Mouse (Mus musculus) left cerebral cortex, postnatal 36 days (tissue): ENCODE results near the gene Eif5b. TPM values are rescaled to one million over a fixed set of nuclear protein-coding genes. Genes with fewer than 3 reads are reported as not detected.
"Not testable (repeated sequence)": the region's sequence is repeated elsewhere in the genome, so short reads cannot be mapped to it uniquely, and the experiment has no call there.

Source experiments
- DNase-seq, 2 experiments: peaks; one replicate each; pipeline ENCODE4 v3.0.0; 2021 to 2022; ENCODE audit warnings: low spot score in 2 of 2, mixed read lengths in 1 of 2
- intact Hi-C: fragments of 180-260 bp; cut with DNase I; formaldehyde crosslinking; loops from one replicate; pipeline ENCODE4 v1.15.1; 2025
- total RNA-seq, 2 experiments: library from RNA; stranded (reverse); gene quantifications; 2 replicates each; pipeline ENCODE4 v1.2.3; 2021

The Eif5b gene
- 10 to 100 TPM; 33.0 to 40.3 TPM for total RNA-seq

DNA sequence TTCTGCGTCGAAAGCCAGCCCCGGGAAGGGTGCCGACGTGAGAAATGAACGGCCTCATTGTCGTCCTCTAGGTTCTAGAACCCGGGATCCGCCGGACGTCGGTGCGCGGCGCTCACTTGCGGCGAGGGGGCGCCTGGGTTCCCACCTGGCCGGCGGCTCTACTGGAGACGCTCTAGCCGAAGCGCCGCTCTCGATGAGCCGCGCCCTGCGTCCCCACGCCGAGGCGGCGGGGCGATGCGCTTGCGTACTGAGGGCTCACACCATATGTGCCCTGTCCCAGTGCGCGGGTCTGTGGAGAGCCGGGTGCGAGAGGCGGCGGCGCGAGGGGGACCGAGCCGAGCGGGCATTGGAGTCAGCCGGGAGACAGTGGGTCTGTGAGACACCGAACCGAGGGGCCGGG lies at the start of gene Eif5b, which contains the start of gene Txndc9:
Eif5b (plus strand) TSS at position 144 of the 400 bp plus-strand sequence.
Txndc9 (minus strand) TSS at position 27 of the 400 bp plus-strand sequence.
- intact Hi-C loops: loop anchor here (2.0 kb wide), 2 partner anchors 107 to 131 kb away; partner anchors contain the start of genes Mitd1, Mrpl30 and Rev1
- peak; percentile 94 to 97 for DNase-seq

DNA sequence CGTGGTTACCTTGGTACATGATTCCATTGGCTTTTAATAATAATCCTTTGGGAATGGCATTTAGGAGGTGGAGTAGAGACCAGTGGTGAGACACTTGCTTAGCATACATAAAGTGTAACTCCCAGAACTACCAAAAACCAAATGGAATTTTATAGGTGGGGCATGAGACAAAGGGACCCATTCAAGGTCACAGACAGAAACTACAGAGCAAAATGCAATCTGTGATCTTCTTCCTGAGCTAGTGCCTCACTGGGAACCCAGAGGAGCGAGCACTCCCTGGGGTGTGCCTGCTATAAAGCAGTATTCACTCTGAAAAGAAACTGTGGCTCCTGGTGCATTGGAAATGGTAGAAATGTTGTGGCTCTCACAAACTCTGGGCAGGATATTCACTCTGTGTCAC lies 48.9 kb upstream of the Eif5b start:
- no peak for DNase-seq

DNA sequence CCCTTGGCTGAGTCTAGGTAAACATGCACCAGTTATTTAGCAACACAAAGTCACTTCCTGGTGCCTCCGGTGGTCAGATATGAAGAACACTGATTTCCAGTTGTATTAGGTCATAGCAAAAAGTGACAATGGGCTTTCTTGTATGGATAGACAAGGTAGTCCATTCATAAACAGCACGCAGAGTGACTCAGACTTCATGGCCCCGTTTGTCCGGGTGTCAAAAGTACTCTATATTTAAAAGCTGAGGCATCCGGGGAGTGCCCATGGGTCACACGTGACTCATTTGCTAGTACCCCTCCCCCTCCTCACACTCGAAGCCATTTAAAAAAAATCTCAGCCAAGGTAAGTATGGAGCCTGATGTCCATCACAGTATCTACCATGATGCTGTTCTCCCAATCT lies 43.0 kb upstream of the Eif5b start:
- intact Hi-C loops: no loop called here

More for the DNA sequence above, 48.9 kb upstream of the Eif5b start:
- intact Hi-C loops: no loop called here

DNA sequence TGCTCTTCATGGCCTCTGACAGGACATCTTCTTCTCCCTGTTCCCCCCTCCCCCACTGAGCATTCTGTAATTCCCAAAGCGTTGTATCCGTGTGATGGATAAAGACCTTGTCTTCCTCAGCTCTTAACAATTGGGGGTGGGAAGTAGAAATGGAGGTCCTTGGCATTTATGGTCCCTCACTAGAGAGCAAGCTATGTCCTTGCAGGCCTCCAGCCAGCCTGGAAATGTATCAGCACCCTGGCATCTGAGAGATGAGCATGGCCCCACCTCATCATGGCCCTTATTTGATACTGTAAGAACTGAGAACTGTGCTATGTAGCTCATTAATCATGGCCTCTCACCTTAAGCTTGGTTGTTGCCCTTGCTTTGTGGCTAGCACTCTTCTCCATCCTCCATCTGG lies 42.6 kb upstream of the Eif5b start:
- no peak for DNase-seq
- intact Hi-C loops: no loop called here

More for the DNA sequence above, 43.0 kb upstream of the Eif5b start:
- no peak for DNase-seq

DNA sequence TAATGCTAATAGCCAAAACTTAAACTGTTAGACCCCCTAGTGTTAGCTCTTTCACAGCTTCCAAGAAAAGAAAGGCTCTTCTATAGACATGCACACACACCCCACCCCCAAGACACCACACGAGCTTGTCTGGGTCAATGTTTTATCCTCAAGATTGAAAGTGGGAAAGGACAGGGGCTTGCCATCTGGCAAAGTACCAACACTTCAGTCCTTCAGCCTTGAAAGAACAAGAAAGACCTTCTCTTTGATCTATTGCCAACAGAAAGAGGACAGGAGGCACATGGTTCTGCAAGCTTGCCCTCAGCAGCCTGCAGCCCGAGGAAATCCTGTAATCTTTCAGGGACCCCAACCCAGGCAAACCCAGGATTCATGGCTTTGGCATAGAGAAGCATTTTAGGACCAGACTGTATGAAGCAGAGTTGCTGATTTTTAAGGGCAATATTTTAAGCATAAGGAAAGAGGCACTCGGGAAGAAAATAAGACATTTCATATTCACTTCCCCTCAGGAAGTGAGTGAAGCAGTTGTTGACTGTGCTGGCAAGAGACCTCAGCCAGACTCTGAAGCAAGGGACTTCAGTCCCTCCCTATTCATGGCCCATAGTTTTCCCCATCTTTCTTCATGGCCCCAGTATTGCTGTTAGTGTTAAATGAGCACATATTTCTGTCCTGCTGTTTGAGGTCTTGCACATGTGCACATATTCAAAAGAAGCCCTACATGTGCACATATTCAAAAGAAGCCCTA lies 40.9 kb upstream of the Eif5b start:
- no peak for DNase-seq
- intact Hi-C loops: no loop called here

DNA sequence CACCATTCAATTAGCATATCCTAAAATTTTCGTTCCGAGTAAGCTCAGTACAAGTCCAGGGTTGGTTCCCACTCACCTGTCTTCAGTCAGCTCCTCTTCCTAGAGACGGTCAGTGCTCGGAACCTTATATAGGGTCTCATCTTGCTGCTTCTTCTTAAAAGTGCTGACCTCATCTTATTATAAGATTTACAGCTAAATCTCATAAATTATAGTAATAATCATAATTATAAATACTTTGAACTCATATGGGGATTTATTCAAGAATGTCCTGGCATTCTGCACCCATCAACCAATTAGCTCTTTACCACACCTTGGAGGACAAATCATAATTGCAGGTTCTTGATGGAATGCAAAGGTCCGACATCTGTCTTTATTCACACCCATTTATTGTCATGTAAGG lies 40.2 kb upstream of the Eif5b start, which contains the start of gene Lyg1:
Lyg1 (minus strand) TSS at position 101 of the 400 bp plus-strand sequence.
- no peak for DNase-seq
- intact Hi-C loops: no loop called here

DNA sequence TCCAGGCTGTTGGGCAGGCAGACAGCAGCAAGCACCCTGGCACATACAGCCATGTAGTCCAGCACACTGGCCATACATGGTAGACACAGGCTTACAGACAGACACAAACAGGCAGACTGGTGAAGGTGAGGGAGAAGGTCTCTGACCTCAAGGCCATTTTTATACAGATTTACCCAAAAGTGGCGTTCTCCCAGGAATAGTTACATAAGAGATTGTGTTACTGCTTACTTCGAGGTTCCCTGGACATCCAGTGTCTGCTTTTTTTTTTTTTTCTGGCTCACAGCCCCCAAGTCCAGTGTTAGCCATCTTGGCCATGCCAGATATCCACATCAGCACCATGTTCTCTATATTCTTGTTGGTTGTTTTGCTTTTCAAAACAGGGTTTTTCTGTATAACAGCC lies 39.3 kb upstream of the Eif5b start:
- intact Hi-C loops: no loop called here
- no peak for DNase-seq

DNA sequence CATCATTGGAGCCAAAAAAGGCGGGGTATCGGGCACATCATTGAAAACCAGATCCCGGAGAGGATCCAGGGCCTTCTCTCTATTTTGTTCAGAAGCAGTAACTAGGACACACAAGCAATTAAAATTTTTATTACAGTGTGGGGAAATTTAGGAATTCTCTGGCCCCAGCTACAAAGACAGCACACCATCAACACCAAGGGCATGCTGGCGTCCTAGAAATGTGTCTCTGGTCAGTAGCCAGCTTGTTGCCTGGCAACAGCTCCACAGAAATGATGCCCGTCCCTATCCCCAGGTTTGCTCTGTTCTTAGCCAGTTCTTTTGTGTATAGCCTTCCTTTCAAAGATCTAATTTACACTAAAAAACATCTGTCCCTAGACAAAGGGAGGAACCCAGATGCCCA lies 38.3 kb upstream of the Eif5b start:
- peak in 1 of 2 experiments; percentile 18 for DNase-seq

DNA sequence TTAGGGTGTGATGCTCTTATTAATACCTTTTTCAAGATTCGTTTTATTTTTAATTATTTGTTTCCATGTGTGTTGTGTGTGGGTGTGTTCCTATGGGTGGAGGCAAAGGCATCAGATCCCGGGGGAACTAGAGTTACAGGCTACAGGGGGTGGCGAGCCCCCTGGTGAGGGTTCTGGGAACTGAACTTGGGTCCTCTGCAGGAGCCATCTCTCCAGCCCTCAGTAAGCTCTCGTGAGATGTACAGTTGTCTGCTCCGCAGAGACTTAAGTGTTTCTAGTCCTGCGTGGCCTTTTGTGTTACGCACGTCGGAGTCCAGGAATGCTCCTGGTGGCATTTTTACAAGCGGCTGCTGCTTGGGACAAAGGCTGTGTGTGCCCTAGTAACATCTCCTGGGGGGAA lies 32.2 kb upstream of the Eif5b start:
- DNase-seq: no peak
- intact Hi-C loops: no loop called here

More for the DNA sequence above, 38.3 kb upstream of the Eif5b start:
- intact Hi-C loops: no loop called here

DNA sequence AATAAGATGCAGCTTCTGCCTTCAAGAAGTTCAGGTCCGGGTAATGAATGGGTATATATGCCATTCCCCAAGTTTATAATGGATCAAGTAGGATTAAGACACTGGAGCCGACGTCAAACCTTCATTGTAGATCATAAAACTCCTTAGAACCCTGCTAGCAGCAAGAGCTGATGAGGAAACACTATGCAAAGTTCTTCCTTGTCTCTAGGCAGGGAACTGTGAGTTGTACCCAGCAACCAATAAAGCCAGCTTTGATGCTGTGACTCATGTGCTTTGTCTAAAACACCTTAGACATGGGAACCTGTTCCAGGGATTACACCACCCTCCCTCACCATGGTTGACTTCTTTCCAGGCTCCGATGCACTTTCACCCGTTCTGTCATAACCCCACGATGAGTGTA lies 29.1 kb upstream of the Eif5b start:
- intact Hi-C loops: no loop called here
- no peak for DNase-seq

DNA sequence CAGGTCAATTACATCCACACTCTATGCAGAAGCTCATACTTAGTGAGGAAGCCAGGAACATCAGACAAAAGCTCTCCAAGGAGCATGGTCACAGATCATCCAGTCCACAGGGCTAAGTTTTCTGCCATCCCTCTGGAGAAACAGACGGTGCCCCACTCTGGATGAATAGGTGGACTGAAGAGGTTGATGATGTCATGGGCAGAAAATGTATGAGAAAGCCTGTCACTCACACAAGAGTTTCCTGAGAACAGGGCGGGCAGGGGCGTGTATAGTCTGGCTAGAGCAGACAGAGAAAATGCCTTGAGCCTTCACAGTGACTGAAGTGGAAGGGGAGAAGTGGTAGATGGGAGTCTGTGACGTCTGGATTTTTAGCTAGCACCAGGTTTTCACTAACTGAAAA lies 26.3 kb upstream of the Eif5b start:
- no peak for DNase-seq
- intact Hi-C loops: no loop called here

DNA sequence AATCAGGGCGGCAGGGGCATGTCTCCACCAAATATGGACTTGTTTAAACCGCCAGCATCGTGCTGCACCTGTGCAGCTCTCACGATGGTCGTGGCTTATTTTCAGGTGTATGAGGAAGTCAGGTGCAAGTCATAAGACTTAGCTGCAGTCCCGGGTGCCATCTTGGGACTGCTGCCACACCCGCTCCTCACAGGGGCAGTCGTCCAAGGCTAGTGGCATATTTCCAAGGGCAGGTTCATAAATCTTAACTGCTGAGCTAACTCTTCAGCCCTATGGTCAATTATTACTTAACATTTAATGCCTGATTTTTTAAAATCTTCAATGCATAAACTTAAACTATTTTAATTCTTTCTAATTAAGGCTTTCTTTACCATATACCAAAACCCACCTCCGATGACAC lies 21.1 kb upstream of the Eif5b start:
- intact Hi-C loops, DNase-seq: not testable (repeated sequence)

DNA sequence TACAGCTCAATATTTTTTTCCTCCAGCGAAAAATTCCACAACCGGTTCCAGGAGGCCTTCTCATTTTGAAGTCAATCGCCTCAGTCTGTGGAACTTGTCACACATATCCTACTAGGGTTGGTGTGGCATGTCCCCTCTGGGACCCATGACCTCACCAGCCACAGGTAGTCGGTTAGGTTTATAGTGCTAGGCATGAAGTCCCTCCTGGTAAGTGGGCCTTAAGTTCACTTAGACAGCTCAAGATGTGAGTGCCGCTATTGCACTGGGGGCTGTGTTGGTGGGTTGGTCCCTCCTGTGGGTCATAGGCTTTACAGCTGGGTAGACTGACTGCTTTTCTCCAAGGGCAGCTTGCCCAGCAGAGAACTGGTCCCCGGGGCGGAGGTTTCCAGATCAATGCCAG lies 20.5 kb upstream of the Eif5b start:
- no peak for DNase-seq
- intact Hi-C loops: no loop called here

DNA sequence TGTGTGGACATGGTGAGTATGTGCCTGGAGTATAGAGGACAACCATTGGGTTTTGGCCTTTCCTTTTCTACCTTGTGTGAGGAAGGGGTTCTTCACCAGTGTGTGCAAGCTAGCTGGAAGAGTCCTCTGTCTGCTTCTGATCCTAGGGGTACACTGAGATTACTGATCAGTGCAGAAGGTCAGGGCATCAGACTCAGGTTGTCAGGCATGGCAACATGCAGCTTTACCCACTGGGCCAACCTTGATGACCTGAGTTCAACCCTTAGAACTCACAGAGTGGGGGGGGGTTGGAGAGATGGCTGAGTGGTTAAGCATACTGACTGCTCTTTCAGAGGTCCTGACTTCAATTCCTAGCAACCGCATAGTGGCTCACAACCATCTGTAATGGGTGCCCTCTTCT lies 13.5 kb upstream of the Eif5b start:
- DNase-seq: no peak
- intact Hi-C loops: loop anchor here (5.0 kb wide), 1 partner anchor 67 kb away; the partner anchor contains the start of gene Lyg2

DNA sequence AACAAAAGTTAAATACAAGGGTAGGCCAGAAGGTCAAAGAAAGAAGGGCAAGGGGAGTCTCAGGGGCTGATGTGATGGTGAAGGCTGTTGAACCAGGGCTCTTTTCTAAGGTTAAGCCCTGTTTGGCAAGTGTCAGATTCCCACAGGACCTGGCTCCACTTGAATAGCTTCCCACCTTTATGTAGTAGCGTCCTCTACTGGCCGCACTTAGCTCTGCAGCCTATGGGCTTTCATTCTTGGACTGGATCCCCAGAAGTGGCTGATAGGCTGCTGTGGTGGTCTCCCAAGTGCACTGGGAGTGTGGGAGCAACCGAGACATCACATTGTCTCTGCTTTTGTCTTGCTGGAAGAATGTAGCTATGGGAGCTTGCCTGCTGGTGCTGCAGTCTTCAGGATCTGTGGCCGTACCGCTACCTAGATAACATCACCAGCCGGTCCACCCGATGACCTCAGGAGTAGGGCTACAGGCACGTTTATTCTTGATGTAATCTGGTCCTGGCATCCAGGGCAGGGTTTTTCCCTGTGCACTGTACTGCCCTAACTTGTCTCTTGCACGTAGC lies 12.0 kb upstream of the Eif5b start:
- intact Hi-C loops: loop anchor here (2.0 kb wide), 1 partner anchor 83 kb away; no protein-coding TSS in a partner anchor
- DNase-seq: peak; percentile 17 to 19

DNA sequence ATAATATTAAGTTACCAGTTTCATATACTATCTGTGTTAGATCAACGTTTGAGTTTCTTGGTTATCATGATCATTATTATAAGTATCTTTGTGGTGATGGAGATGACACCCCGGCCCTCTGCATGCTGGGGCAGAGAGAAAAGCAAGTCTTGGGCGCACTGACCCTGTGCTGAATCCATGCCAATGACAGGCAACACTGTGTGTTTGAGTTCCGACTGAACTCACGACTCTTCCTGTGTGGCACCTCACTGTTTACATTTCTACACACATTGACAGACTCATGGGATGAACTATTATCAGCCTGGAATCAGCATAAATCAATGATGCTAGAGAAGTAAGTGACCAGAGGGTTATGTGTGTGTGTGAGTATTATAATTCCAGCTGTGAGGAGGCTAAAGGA lies 10.0 kb upstream of the Eif5b start:
- DNase-seq: no peak
- intact Hi-C loops: loop anchor here (2.0 kb wide), 1 partner anchor 85 kb away; no protein-coding TSS in a partner anchor

DNA sequence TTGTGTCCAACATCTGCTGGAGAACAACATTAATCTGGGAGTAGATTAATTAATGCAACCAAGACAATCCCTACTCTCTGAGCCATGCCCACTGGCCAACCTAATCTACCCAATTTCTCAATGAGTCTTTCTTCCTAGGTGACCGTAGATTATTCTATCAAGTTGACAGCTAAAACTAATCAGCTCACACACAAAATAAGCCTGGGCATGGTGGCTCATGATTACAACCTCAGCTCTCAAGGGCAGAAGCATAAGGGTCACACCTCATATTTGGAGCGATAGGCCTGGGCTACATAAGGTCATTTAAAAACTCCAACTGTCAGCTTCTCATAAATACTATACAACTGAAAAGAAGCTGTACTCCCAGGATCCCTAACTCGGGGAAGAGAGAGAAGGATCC lies 1.6 kb upstream of the Eif5b start:
- DNase-seq: no peak
- intact Hi-C loops: loop anchor here (2.0 kb wide), 1 partner anchor 105 kb away; the partner anchor contains the start of genes Mitd1 and Mrpl30

DNA sequence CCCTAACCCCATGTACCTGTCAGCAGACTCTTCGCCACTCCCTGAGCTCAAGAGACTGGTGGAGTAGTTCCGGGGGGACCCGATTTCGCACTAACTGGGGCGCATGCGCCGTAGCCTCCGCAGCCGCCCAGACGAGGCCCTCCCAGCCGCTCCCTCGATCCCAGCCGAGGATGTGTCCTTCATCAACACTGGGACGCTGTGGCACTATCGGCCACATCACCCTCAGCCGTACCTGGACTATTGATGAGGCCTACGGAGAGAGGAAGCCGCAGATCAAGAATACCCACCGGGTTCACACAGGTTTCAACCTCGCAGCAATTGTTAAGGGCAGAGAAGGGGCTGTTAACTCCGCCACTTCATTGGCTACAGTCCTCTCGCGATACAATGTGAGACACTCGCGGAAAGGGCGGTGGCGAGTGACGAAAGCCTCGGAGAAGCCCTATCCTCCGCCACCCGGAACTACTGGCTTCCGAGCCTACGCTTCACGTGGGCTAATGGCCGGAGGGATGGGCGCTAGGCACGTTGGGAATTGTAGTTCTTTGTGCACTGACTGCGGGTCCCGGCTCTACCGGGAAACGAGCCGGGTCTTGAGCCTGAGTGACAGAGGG lies 829 bp upstream of the Eif5b start:
- intact Hi-C loops: loop anchor here (2.0 kb wide), 1 partner anchor 106 kb away; the partner anchor contains the start of genes Mitd1 and Mrpl30
- peak; percentile 98 to 99 for DNase-seq

DNA sequence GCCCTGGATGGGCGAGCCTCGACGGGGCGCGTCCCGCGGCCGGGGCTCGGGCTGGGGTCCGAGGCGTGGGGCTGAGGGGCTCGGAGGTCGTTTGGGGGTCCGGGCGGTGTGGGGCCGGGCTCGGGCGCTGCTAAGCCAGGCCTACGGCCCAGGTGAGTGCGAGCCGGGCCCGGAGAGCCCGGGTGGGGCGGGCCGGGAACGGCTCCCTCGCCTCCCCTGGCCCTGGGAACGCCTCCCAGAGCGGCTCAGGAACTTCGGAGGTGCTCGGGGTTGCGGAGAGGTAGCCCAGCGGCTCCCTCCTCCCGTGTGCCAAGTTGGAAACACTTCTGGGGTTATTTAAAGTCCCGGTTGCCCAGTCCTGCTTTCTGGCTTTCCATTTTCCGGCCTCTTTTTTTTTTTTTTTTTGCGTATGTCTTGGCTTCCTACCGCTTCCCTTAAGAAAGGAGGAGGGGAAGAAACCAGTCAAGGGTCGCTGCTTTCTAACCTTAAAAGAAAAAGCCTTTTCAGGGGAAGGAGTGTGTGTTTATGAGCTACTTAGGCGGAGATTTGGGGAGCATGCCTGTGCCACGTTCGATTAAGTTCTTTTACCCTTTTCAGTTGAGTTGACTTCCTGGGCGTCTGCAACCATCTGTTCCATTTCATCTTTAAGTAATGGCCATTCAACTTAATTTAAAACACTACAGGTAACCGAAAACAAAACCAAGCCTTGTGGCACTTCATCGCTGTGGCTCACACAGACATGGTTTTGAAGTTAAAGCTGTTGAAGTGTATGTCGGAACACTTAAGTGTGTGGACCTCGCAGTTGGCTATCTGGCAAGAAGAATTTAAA lies 775 bp downstream of the Eif5b start:
- no peak for DNase-seq
- intact Hi-C loops: loop anchor here (2.0 kb wide), 1 partner anchor 130 kb away; the partner anchor contains the start of gene Rev1
